18 mouse cellular contexts compared by ENCODE assay signal in the genomic region with DNA sequence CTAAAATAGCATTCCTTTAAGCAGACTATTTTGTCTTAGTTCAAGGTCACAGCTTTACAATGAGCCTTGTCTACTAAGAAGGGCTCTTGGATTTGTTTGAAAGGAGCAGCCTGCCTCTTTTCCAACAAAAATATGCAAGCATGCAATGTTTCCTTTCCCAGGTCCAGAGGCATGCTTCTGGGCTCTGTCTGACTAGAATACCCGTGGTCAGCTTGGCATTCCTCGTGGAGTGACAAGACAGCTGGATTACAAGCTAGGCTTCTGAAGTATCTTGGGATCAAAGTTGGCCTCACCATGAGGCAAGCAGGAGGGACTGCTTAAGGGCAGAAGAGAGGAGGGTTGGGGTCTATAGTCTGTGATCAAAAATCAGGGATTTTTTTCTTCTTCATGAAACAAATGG. TPM values are rescaled to one million over a fixed set of nuclear protein-coding genes. Genes with fewer than 3 reads are reported as not detected.
"Had no signal": no experiment of that assay in that cellular context is flagged by ENCODE, and none has a peak within 500 bp of the region (broad histone marks: within the 10 kb centered on the region; RNA-seq: fewer than 3 reads in every experiment).

No protein-coding gene starts in this region.

- H3K36me3 ChIP-seq: limb, embryonic 12.5 days; liver, embryonic 13.5 days; lung, embryonic 15.5 days; midbrain, embryonic 10.5 days; neural tube, embryonic 12.5 days had no signal

- H3K9me3 ChIP-seq: limb, embryonic 12.5 days; liver, embryonic 13.5 days; lung, embryonic 15.5 days; midbrain, embryonic 10.5 days; neural tube, embryonic 12.5 days had no signal

- H3K4me2 ChIP-seq: limb, embryonic 12.5 days; liver, embryonic 13.5 days; lung, embryonic 15.5 days; neural tube, embryonic 12.5 days had no signal

- H3K4me1 ChIP-seq: liver, embryonic 13.5 days; midbrain, embryonic 10.5 days; neural tube, embryonic 12.5 days had no signal

- DNase-seq: kidney, adult 8-10 months; kidney, postnatal 25 days; liver; liver, embryonic 13.5 days; liver, postnatal 0 days; lung, postnatal 14 days; midbrain, embryonic 14.5 days; spleen, adult 18-20 months; thymus, adult 2 months; thymus, postnatal 36 days had no signal

- H3K27me3 ChIP-seq: limb, embryonic 12.5 days; liver, embryonic 13.5 days; lung, embryonic 15.5 days; neural tube, embryonic 12.5 days had no signal

- H3K4me3 ChIP-seq: left cerebral cortex, adult 2 months; limb, embryonic 12.5 days; liver, embryonic 13.5 days; lung, embryonic 15.5 days; midbrain, embryonic 10.5 days; neural tube, embryonic 12.5 days had no signal

- H3K27ac ChIP-seq: left cerebral cortex, adult 2 months; limb, embryonic 12.5 days; liver, embryonic 13.5 days; lung, embryonic 15.5 days; macrophage; midbrain, embryonic 10.5 days; neural tube, embryonic 12.5 days had no signal

RNA-seq across cellular contexts. Expression of a gene that starts 16.4 kb away (rescaled TPM):
- total RNA-seq: neutrophil, adult 5-6 weeks had no signal
- polyA plus RNA-seq: liver, embryonic 13.5 days; liver, postnatal 0 days; macrophage; neural tube, embryonic 12.5 days; stomach, embryonic 14.5 days; thymus, adult 2 months had no signal
